12 mouse cellular contexts compared by ENCODE assay signal in the genomic region with DNA sequence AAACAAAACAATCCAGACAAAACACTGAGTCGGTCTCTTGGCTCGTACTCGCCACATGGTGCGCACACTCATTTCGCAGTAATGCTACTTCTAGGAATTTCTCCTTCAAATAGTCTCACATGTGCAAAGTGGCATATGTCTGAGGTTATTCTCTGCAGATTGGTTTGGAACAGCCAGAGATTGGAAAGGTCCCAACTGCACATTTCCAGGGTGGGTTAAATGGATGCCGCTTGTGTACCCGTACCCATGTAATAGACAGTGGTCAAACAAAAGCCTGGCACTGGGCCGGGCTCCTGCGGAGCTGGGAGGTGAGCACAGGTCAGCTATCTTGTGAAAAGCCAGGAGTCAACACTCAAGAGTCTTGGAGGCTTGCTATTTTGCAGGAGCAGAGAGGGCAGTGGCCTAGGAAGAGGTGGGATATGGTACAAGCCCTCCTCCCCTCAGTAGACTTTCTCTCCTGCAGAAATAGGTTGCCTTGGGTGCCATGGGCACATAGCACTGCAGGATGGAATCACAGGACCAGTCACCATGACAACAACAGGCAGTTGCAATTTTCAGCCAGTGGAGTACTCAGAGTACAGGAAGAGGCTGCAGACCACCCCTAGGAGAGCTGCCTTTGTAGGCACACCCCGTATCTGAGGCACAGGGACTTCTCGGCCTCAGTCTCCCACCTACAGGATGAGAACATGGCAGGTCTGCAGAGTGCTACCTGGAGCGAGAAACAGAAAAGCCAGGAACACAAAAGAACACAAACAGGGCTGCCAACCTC. TPM values are rescaled to one million over a fixed set of nuclear protein-coding genes. Genes with fewer than 3 reads are reported as not detected.
DNase-seq lines count a peak whose midpoint lies in the region; ATAC-seq and TF ChIP-seq lines count a peak whose summit lies in the region.
"Had no signal": no experiment of that assay in that cellular context is flagged by ENCODE, and none has a peak within 500 bp of the region (broad histone marks: within the 10 kb centered on the region; RNA-seq: fewer than 3 reads in every experiment).

No protein-coding gene starts in this region.

- peak overlapping the region; percentile 43 for H3K9ac ChIP-seq in forebrain, embryonic 11.5 days (ENCODE audit: low read length)
- H3K9ac ChIP-seq in hindbrain, postnatal 0 days (replicated peaks; ENCODE audit: low read length) = no peak overlapping the region
- H3K9ac ChIP-seq: limb, embryonic 13.5 days had no signal

- DNase-seq in layer of hippocampus, adult 11-12 months (ENCODE audit: low spot score) = peak; percentile 59
- no peak for DNase-seq in layer of hippocampus, postnatal 25 days (ENCODE audit: extremely low spot score in 1 of 2, low spot score in 1 of 2)
- peak; percentile 53 for DNase-seq in forebrain, embryonic 11.5 days (ENCODE audit: low spot score)
- DNase-seq in hindbrain, postnatal 0 days (ENCODE audit: low spot score) = peak; percentile 62
- no peak for DNase-seq in adrenal gland, adult 8-10 months
- DNase-seq in cerebellum, adult 2 months = no peak
- DNase-seq in lung, postnatal 25 days (ENCODE audit: low spot score) = no peak

- peaks cover 24% of the 10 kb centered on the region for H3K4me1 ChIP-seq in forebrain, embryonic 11.5 days (replicated peaks; ENCODE audit: control insufficient read depth, insufficient read depth, low read length)
- peaks cover 32% of the 10 kb centered on the region for H3K4me1 ChIP-seq in hindbrain, postnatal 0 days (ENCODE audit: insufficient read depth, low read length)
- H3K4me1 ChIP-seq in olfactory bulb, adult 2 months (ENCODE audit: control insufficient read depth, insufficient read depth, low read length) = peaks cover 25% of the 10 kb centered on the region
- peaks cover 20% of the 10 kb centered on the region for H3K4me1 ChIP-seq in cerebellum, adult 2 months (ENCODE audit: control insufficient read depth, insufficient read depth, low read length)
- H3K4me1 ChIP-seq: limb, embryonic 13.5 days had no signal

- peak; percentile 9; the same call in 1 of the 2 replicates for ATAC-seq in forebrain, embryonic 11.5 days (replicated peaks; ENCODE audit: low FRiP score)
- peak; percentile 75 for ATAC-seq in hindbrain, postnatal 0 days
- ATAC-seq: intestine, postnatal 0 days had no signal

- H3K4me2 ChIP-seq in forebrain, embryonic 11.5 days (ENCODE audit: low read depth, low read length, severe bottlenecking) = peak overlapping the region; percentile 40; the same call in 1 of the 2 replicates
- no peak overlapping the region for H3K4me2 ChIP-seq in hindbrain, postnatal 0 days (ENCODE audit: low read depth, low read length)
- H3K4me2 ChIP-seq: limb, embryonic 13.5 days had no signal

- H3K4me3 ChIP-seq in forebrain, embryonic 11.5 days (ENCODE audit: low read depth, low read length) = peak overlapping the region; percentile 0; the same call in 1 of the 2 replicates
- no peak overlapping the region for H3K4me3 ChIP-seq in hindbrain, postnatal 0 days (ENCODE audit: low read length)
- H3K4me3 ChIP-seq in olfactory bulb, adult 2 months (ENCODE audit: insufficient read depth, low read depth, low read length) = no peak overlapping the region
- no peak overlapping the region for H3K4me3 ChIP-seq in cerebellum, adult 2 months (replicated peaks; ENCODE audit: insufficient read depth, low read depth, low read length)
- H3K4me3 ChIP-seq: limb, embryonic 13.5 days had no signal

- TF ChIP-seq CTCF in hindbrain, postnatal 0 days (IDR thresholded peaks at IDR 0.05; ENCODE audit: low read depth) = no peak; the same call in none of the 2 replicates
- no peak for TF ChIP-seq CTCF in olfactory bulb, adult 2 months (IDR thresholded peaks at IDR 0.05; ENCODE audit: insufficient read depth, low read depth, low read length)
- no peak for TF ChIP-seq CTCF in cerebellum, adult 2 months (IDR thresholded peaks at IDR 0.05; ENCODE audit: borderline replicate concordance, insufficient read depth, low read depth, low read length)

- H3K27me3 ChIP-seq in forebrain, embryonic 11.5 days (ENCODE audit: control insufficient read depth, insufficient read depth, low read length) = no peaks in the 10 kb centered on the region
- H3K27me3 ChIP-seq in hindbrain, postnatal 0 days (ENCODE audit: insufficient read depth, low read length) = no peaks in the 10 kb centered on the region
- no peaks in the 10 kb centered on the region for H3K27me3 ChIP-seq in cerebellum, adult 2 months (ENCODE audit: control insufficient read depth, insufficient read depth, low read length)
- H3K27me3 ChIP-seq: limb, embryonic 13.5 days had no signal

- WGBS in forebrain, embryonic 11.5 days = 65% methylated on average over 12 of the region's 12 CpGs
- WGBS in hindbrain, postnatal 0 days = 41% methylated on average over 12 of the region's 12 CpGs
- 56% methylated on average over 12 of the region's 12 CpGs for WGBS in olfactory bulb, adult 2 months
- 71% methylated on average over 12 of the region's 12 CpGs for WGBS in cerebellum, adult 2 months

- no peaks in the 10 kb centered on the region for H3K9me3 ChIP-seq in forebrain, embryonic 11.5 days (ENCODE audit: control insufficient read depth, low read length)
- no peaks in the 10 kb centered on the region for H3K9me3 ChIP-seq in hindbrain, postnatal 0 days (ENCODE audit: low read length)
- H3K9me3 ChIP-seq: limb, embryonic 13.5 days had no signal

- H3K27ac ChIP-seq in forebrain, embryonic 11.5 days (ENCODE audit: low read depth, low read length) = peak overlapping the region; percentile 99
- H3K27ac ChIP-seq in hindbrain, postnatal 0 days = peak overlapping the region; percentile 56; the same call in 1 of the 2 replicates
- peak overlapping the region; percentile 28; the same call in 1 of the 2 replicates for H3K27ac ChIP-seq in olfactory bulb, adult 2 months (ENCODE audit: insufficient read depth, low read depth, low read length)
- no peak overlapping the region; the same call in 1 of the 2 replicates for H3K27ac ChIP-seq in cerebellum, adult 2 months (ENCODE audit: insufficient read depth, low read length)
- H3K27ac ChIP-seq: limb, embryonic 13.5 days had no signal

- H3K36me3 ChIP-seq in forebrain, embryonic 11.5 days (ENCODE audit: control insufficient read depth, insufficient read depth, low read length) = no peaks in the 10 kb centered on the region
- no peaks in the 10 kb centered on the region for H3K36me3 ChIP-seq in hindbrain, postnatal 0 days (ENCODE audit: insufficient read depth, low read length)
- H3K36me3 ChIP-seq: limb, embryonic 13.5 days had no signal

- TF ChIP-seq POLR2A in olfactory bulb, adult 2 months (IDR thresholded peaks at IDR 0.05; ENCODE audit: insufficient read depth, low read depth, low read length) = no peak
- TF ChIP-seq POLR2A in cerebellum, adult 2 months (IDR thresholded peaks at IDR 0.05; ENCODE audit: borderline replicate concordance, insufficient read depth, low read length) = no peak

RNA-seq across cellular contexts. Expression of a gene that starts 19.3 kb away (rescaled TPM):
- 100 to 1,000 TPM; 204 to 216 TPM for total RNA-seq in layer of hippocampus, postnatal 25 days (2021)
- polyA plus RNA-seq in forebrain, embryonic 11.5 days (2014; fragmentation: Nextera tagmentation; extraction: Ambion mirVana) = 26.6 and 28.1 TPM in 2 replicates
- 30.7 and 34.0 TPM in 2 replicates for total RNA-seq in hindbrain, postnatal 0 days (2014; rRNA removed)
- 26.9 and 28.0 TPM in 2 replicates for polyA plus RNA-seq in hindbrain, postnatal 0 days (2015; fragmentation: Nextera tagmentation; extraction: Ambion mirVana)
- 47.4 and 143 TPM in 2 replicates for polyA plus RNA-seq in olfactory bulb, adult 2 months (2012; ENCODE audit: insufficient read depth, insufficient read length, low replicate concordance, missing spikeins)
- 10 to 100 TPM; 56.8 to 83.6 (median 74.3) TPM for total RNA-seq in adrenal gland, adult 8-10 months (2022)
- 60.8 and 68.9 TPM in 2 replicates for polyA plus RNA-seq in cerebellum, adult 2 months (2012; rRNA removed)

RNA-seq across cellular contexts. Expression of a gene that starts 41.4 kb away (rescaled TPM):
- not detected for total RNA-seq in layer of hippocampus, postnatal 25 days (2021)
- polyA plus RNA-seq in forebrain, embryonic 11.5 days (2014; fragmentation: Nextera tagmentation; extraction: Ambion mirVana) = not detected in 2 replicates
- not detected in 2 replicates for total RNA-seq in hindbrain, postnatal 0 days (2014; rRNA removed)
- polyA plus RNA-seq in hindbrain, postnatal 0 days (2015; fragmentation: Nextera tagmentation; extraction: Ambion mirVana) = not detected in 2 replicates
- polyA plus RNA-seq in olfactory bulb, adult 2 months (2012; ENCODE audit: insufficient read depth, insufficient read length, low replicate concordance, missing spikeins) = not detected in 2 replicates
- total RNA-seq in adrenal gland, adult 8-10 months (2022) = under 1 TPM in 1 of 4 experiments, not detected in 3; 0.45 TPM
- not detected in 2 replicates for polyA plus RNA-seq in cerebellum, adult 2 months (2012; rRNA removed)
- total RNA-seq: gastrocnemius, postnatal 4 days; megakaryocyte progenitor cell, adult 5-6 weeks had no signal
- polyA plus RNA-seq: intestine, postnatal 0 days had no signal

Comparison
In these comparisons a context has a peak if more than half of its experiments do, and no peak if none do; other contexts are left out.
1. DNase-seq: peak in layer of hippocampus, adult 11-12 months (single experiment), forebrain, embryonic 11.5 days (single experiment) and hindbrain, postnatal 0 days (single experiment); none in layer of hippocampus, postnatal 25 days (0 of 2), adrenal gland, adult 8-10 months (single experiment), cerebellum, adult 2 months (0 of 2) and lung, postnatal 25 days (single experiment).